Mouse (Mus musculus) neural tube, embryonic 14.5 days (tissue): ENCODE results near the gene H2al1k. TPM values are rescaled to one million over a fixed set of nuclear protein-coding genes. Genes with fewer than 3 reads are reported as not detected.
"Not testable (repeated sequence)": the region's sequence is repeated elsewhere in the genome, so short reads cannot be mapped to it uniquely, and the experiment has no call there.

Source experiments
- ATAC-seq: fragments of 200-750 bp; cut with Nextera tagmentation; 2 replicates; pipeline ENCODE4 v1.8.0; 2017; ENCODE audit warnings: low read depth, mild to moderate bottlenecking, moderate TSS enrichment, moderate library complexity
- H3K27ac ChIP-seq: fragments of 300-500 bp; sonication (generic); 2 replicates; pipeline ENCODE4 v1.5.1; 2014; ENCODE audit warnings: low read depth, mild to moderate bottlenecking, control low read depth, low read length, moderate library complexity, mixed read lengths
- H3K27me3 ChIP-seq: fragments of 300-500 bp; sonication (generic); 2 replicates; pipeline ENCODE4 v1.6.1; 2014; ENCODE audit warnings: low read length; ENCODE audit not compliant: control insufficient read depth, insufficient read depth
- H3K36me3 ChIP-seq: fragments of 300-500 bp; sonication (generic); 2 replicates; pipeline ENCODE4 v1.6.1; 2014; ENCODE audit warnings: low read length, mixed read lengths; ENCODE audit not compliant: control insufficient read depth, insufficient read depth
- H3K4me1 ChIP-seq: fragments of 300-500 bp; sonication (generic); 2 replicates; pipeline ENCODE4 v1.6.1; 2014; ENCODE audit warnings: low read length; ENCODE audit not compliant: control insufficient read depth, insufficient read depth
- H3K4me2 ChIP-seq: fragments of 300-500 bp; sonication (generic); 2 replicates; pipeline ENCODE4 v1.6.1; 2014; ENCODE audit warnings: mild to moderate bottlenecking, low read depth, low read length, control low read depth
- H3K4me3 ChIP-seq: fragments of 300-500 bp; sonication (generic); 2 replicates; pipeline ENCODE4 v1.5.1; 2014; ENCODE audit warnings: low read depth, low read length, control low read depth, mixed read lengths
- H3K9ac ChIP-seq: fragments of 300-500 bp; sonication (generic); replicated peaks from 2 replicates; pipeline ENCODE4 v1.6.1; 2014; ENCODE audit warnings: low read depth, mild to moderate bottlenecking, control low read depth, low read length, mixed read lengths
- H3K9me3 ChIP-seq: fragments of 300-500 bp; sonication (generic); 2 replicates; pipeline ENCODE4 v1.6.1; 2016; ENCODE audit warnings: low read length; ENCODE audit not compliant: control insufficient read depth
- polyA plus RNA-seq: library from polyadenylated mRNA; unstranded; fragments of >200 nt; fragmentation: Nextera tagmentation; extraction: Ambion mirVana; gene quantifications from 2 replicates; pipeline ENCODE4 v1.2.1, GENCODE M21; 2014

H2al1k gene
- polyA plus RNA-seq, 1 experiment from 2014 or later = not detected

DNA sequence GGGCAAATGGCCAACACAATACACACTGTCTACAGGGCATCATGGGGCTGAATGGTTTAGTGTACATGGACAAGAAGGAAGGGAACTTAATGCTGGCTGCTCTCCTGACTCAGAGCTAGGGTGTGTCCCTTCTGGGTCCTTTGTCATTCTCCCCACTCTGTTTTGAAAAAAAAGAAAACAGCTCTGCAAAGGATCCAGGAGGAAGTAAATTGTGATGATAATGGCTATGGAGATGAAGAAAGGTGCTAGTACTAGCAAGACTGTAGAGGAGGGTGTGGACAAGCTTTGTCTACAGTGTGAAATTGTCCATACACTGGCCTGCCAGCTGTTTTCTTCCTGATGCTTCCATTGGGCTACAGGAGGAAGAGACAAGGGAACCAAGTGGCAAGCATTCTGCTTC is 25.5 kb downstream of the H2al1k start:
- H3K4me3 ChIP-seq, ATAC-seq, H3K36me3 ChIP-seq, H3K27me3 ChIP-seq, H3K27ac ChIP-seq, H3K9me3 ChIP-seq, H3K4me1 ChIP-seq, H3K9ac ChIP-seq, H3K4me2 ChIP-seq: not testable (repeated sequence)

Other genes starting within 250 kb of the H2al1k start
- gene 4930402K13Rik, start 246.1 kb upstream of the H2al1k start, polyA plus RNA-seq = not detected in 2 replicates
- gene Lancl3, start 150.7 kb upstream of the H2al1k start, polyA plus RNA-seq = 2.5 and 3.6 TPM in 2 replicates
- 0.39 TPM in 1 of 2 replicates, not detected in the other for gene Gm14862, start 93.7 kb upstream of the H2al1k start, polyA plus RNA-seq
- 7.3 TPM in 2 replicates for gene Xk, start 77.9 kb upstream of the H2al1k start, polyA plus RNA-seq
- gene H2al1m, start 66.9 kb upstream of the H2al1k start, polyA plus RNA-seq = not detected in 2 replicates
- gene Cybb, start 137.1 kb downstream of the H2al1k start, polyA plus RNA-seq = 0.15 and 1.0 TPM in 2 replicates
- not detected in 2 replicates for gene H2al1o, start 221.8 kb downstream of the H2al1k start, polyA plus RNA-seq